Mouse (Mus musculus) megakaryocyte progenitor cell, adult 5-6 weeks (primary cell): ENCODE data around the gene Ran. TPM values are rescaled to one million over a fixed set of nuclear protein-coding genes. Genes with fewer than 3 reads are reported as not detected.

ENCODE experiments used
- ATAC-seq: replicated peaks from 2 replicates; pipeline ENCODE4 v1.8.0; 2016; ENCODE audit warnings: mild to moderate bottlenecking, moderate TSS enrichment, inconsistent platforms; ENCODE audit not compliant: poor library complexity
- total RNA-seq, 2 experiments: library from RNA; stranded (forward) in 1 of 2; stranded (reverse) in 1 of 2; fragments of 157-497, 149-512 nt in 1 of 2; fragments of 200-1000 nt in 1 of 2; gene quantifications; 2 replicates each; pipeline versions ENCODE4 v1.2.3 to v1.2.4; 2015 to 2017

The Ran gene
- total RNA-seq, 2 experiments from 2014 or later, result 525 to 587 TPM

DNA sequence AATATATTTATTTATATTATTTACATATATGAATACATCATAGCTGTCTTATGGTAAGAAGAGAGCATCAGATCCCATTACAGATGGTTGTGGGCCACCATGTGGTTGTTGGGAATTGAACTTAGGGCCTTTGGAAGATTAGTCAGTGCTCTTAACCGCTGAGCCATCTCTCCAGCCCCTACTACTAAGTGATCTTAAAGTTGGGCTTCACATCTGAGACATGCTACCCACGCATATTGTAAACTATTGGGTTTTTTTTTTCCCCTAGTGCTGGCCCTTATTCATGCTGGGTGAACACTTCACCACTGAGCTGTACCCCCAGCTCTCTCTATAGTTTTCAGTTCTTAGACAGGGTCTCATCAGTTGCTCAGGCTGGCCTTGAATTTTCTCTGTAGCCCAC is 8.9 kb upstream of the Ran start:
- ATAC-seq, result no peak

DNA sequence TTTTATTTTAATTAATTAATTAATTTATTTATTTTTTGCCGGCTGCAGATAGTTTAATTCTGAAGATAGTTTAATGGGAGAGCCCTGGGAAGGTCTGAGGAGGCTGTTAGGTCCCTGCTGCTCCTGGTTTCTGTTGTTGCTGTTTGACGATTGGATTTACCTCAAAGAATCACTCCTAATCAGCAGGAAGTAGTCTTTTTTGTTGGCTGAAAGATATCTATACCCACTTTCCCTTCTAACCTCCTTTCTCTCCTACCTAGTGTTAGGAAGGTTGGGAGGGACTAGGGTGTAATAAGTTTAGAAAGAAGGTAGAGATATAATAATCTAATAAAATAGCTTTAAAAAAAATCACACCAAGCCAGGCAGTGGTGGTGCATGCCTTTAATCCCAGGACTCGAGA is 4.8 kb upstream of the Ran start:
- ATAC-seq, result no peak

DNA sequence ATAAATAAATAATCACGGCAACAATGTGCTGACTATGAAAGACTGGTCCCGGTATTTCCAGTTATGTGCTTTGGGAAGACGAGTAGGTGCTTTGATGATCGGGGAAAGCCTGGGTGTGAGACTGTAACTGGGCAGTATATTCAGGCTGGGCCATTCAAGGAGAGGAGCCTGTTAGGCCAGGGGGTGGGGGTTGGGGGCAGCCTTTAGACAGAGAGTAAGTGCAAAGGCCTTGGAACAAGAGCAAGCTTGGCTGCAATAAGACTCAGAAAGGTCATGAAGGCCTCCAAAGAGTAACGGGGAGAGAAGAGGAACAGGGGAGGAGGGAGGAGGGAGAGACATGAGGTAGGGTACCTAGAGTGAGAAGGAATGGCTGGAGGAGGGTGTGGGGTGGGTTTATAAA is 4.3 kb upstream of the Ran start:
- ATAC-seq, result no peak

DNA sequence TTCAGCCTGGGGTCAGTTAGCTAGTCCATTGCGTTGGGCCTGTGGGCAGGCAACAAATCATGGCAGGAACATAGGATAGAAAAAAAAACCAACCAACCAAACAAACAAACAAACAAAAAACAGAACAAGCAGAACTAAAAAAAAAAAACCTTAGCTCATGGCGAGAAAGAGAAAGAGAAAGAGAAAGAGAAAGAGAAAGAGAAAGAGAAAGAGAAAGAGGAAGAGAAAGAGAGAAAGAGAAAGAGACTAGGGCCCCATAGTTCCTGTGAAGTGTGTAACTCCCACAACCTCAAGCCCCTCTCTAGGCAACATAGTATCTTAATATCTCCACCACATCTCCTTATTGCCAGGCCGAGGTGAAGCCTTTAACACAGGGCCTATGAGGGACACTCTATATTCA is 3.5 kb upstream of the Ran start:
- ATAC-seq, result no peak

DNA sequence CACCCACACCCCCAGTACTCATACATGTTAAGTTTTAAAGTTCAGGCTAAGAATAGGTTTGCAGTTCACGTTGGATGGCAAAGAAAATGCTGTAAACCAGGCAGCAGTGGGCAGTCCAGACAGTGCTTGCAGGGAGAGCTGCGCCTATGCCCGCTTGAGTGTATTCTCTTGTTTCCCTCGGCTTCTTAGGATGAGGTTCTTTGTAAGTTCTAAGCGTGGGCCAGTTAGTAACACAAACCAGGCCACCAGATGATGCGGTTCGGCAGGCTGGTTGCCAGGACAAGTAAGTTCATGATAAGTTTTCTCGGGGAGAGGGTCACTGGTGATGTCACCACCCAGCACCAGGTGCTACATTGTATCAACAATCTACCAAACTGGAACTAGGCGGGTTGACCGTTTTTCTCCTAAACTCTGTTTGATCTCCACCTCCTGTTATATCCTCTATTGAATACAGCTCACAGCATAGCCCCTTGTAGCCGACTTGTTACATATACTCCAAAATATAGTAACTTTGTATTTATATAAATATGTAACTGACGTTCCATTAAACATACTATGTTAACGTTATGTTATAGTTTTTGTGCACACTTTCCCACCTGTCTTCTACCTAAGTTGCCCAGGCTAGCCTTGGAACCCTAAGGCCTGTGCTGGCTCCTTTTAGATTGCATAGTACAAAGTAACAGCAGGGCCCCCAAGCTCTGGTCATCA is 933 bp upstream of the Ran start:
- peak; percentile 7 for ATAC-seq

DNA sequence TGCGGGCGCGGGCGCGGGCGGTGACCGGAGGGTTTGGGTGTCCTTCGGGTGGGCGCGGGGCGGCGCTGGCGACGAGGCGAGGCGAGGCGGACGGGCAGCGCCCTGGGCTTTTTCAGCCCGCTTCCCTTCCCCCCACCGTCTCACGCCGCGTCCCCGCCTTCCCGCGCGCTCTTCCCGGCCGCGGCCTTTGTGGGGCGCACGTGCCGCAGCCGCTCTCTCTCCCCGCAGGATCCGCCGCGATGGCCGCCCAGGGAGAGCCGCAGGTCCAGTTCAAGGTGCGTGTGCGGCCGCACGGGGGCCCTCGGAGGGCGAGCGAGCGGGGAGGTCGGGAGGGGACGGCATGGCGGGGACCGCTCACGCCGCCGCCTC is 415 bp downstream of the Ran start:
- peak; percentile 40 for ATAC-seq

DNA sequence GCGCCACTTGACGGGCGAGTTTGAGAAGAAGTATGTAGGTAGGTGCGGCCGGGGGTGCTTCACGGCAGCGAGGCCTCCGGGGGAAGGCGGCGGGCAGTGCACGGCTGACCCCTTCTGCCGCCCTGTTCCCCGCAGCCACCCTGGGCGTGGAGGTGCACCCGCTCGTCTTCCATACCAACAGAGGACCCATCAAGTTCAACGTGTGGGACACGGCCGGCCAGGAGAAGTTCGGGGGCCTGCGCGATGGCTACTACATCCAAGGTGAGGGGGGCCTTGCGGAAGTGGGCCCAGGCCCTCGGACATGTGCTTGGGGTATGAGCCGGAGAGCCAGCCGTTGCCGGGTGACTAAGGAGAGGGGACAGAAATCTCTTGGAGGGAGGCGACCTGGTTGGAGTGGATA is 862 bp downstream of the Ran start:
- ATAC-seq, result peak; percentile 6; the same call in 1 of the 2 replicates

DNA sequence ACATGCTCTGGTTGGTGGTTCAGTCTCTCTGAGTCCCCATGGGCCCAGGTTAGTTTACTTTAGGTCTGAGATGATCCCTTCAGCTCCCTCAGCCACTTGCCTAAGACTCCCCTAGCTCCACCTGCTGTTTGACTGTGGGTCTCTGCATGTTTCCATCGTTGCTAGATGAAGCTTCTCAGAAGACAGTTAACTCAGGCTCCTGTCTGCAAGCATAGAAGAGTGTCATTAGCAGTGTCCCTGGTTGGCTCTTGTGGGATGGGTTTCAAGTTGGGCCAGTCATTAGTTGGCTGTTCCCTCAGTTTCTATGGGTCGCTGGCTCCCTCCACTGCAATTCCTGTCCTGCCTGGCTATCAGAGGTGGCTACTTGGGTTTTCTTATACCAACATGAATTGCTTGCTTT is 5.2 kb downstream of the Ran start:
- ATAC-seq, result peak; percentile 42

DNA sequence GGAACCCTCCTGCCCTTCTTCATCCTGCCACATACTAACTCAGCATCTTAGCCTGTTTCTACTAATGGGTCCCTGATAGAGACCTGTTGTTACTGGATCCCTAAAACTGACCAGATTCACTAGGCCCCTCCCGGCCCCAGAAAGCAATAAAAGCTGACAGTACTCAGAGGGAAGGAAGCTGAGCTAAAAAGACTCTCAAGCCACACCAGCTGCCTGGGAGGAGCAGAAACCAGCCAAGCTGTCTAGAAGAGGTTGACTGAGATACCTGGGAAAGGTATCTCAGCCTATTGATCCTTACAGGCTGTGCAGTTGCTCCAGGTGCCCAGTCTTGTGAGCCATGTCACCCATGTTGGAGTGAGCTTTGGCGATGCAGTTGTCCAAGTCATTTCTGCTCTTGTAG is 5.9 kb downstream of the Ran start:
- 0 out of 2 replicates have a peak, but pooled peaks have one; percentile 3 for ATAC-seq

DNA sequence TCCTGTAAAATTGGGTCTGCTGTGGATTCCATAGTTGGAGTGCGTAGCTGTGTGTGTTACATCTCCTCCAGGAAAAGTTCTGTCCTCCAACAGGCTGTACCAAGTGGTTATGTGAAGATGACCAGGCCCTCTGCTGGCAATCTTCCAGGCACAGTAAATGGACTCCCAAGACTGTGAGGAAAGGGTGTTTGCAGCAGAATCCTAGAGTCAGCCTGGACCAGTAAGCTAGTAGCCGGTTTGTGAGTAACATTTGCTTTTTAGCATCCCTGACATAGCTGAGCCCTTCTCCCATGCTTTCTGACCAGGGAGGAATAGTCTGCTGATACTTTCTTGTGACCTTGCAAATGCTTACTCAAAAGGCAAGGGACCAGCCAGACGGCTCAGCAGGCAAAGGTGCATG is 6.3 kb downstream of the Ran start:
- ATAC-seq, result no peak

DNA sequence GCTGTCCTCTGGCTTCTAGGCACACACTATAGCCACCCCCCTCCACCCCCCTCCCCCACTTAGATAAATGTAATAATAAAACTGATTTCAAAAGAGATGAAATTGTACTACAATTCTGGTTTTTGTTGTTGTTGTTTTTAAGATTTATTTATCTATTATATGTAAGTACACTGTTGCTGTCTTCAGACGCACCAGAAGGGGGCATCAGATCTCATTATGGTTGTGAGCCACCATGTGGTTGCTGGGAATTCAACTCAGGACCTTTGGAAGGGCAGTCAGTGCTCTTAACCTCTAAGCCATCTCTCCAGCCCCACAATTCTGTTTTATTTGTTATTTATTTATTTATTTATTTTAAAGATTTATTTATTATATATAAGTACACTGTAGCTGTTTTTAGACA is 6.8 kb downstream of the Ran start:
- no peak for ATAC-seq

DNA sequence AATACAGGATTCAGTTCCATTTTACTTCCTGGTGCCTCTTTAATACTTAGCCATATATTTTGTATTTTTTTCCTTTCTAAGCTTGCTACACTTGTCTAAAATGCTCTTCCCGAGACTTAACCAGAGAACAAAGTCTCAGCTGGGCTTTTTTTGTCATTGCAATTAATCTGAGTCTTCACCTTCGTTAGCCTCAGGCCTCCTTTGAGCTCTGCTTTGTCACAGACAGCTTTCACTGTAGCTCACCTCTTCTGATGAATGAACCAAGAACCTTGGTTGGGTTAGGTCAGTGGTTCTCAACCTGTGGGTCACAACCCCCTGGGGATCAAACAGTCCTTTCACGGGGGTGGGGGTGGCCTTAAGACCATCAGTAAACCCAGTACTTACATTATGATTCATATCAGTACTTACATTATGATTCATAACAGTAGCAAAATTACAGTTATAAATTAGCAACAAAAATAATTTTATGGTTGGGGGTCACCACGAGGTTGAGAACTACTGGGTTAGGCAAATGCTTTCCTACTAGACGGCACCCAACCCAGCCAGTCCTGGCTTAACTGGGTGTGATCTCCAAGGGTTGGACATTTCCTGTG is 9.4 kb downstream of the Ran start:
- ATAC-seq, result no peak

DNA sequence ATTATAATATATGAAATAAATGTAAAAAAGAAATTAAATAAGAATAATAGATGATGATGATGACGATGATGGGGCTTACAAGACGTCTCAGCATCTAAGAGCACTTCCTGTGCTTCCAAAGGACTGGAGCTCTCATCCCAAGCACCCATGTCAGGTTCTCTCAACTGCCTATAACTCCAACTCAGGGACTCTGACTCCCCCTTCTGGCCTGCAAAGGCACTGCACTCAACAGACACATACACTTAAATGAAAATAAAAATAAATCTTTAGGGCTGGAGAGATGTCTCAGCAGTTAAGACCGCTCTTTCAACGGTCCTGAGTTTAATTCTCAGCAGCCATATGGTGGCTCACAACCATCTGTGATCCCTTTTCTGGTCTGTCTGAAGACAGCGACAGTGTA is 16.8 kb downstream of the Ran start:
- ATAC-seq, result no peak

DNA sequence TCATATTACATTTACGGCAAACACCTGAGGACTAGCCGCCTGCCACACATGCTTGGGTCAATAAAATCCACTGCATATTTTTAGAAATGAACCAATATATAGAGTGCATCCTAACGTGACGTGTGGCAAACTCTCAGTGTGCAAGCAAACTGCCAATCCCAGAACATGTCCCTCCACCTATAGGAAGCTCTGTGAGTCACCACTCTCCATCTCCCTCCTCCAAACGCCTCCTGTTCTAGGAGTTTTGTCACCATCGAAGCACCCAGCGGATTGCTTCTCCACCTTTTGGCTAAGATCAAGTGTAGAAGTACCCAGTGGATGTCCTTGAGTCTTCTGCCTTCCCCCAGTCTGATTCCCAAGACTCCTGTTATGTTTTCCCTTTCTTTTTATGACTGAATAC is 17.9 kb downstream of the Ran start:
- ATAC-seq, result no peak

DNA sequence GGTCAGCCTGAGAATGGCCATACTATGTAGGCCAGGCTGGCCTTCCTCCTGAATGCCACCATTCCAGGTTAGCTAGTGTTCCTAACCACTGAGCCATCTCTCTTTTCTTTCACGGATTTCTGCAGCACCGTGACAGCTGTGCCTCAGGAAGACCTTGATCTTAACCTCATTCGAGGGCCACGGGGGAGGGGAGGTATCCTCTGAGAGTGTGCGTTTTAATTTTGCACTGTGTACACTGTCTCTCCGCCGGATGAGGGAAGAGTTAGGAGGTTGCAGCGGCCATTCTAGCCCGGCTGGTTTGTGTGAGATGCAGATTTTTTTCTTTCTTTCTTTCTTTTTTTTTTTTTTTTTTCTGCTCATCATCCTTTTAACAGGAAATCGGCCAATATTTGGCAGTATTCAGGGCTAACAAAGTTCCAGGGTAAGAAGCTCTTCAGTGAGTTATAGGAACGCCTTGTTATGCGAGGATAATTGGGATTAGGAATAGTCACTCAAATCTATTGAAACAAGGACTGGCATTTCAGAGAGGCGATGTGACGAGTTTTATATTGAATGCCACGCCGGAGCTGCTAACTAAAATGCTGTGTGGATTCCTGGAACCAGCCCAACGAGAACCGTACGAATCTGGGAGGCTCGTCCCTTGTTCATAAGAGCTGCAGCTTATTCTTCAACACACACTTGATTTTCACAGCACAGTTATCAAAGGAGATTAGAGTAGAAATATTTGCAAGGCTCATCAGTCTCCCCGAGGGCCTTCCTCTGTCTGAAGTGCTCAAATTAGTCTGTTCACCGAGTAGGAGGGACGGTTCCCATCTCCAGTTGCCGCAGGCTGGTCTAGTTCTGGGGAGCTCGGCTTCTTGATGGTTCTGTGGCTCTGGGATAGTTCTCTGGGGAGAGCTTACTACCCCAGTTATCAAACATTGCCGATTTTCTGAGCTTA is 26.0 kb downstream of the Ran start:
- no peak for ATAC-seq

DNA sequence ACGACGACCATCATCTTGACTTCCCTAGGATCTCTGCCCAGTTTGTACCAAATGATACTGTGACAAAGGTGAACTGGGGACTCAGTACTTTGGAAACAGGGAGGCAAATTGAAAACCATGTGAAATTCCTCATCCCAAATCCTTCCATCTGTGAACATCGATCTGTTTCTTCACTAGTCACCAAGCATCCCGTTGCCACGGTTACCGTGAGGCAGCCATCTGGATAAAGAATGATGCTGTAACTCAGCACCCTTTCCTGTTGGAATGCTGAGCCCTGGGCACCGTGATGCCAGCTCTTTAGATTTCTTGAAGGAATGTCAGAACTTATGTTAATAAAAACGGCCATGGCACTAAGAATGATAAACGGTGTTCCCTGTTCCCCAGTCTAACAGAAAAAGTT is 29.5 kb downstream of the Ran start:
- no peak for ATAC-seq

DNA sequence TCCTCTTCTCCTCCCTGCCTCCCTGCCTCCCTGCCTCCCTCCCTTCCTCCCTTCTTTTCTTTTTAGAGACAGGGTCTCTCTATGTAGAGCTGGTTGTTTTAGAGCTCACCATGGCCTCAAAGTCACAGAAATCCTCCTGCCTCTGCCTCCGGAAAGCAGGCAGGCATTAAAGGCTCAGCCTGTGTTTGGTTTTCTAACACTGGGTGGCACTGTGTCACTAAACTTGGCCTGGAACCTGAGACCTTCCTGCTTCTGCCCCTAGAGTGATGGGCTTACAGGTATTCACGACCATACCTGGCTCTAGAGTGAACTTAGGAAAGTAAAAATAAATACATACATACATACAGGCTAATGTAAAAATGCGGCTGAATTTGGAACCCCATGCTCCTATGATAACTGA is 32.0 kb downstream of the Ran start:
- no peak for ATAC-seq

DNA sequence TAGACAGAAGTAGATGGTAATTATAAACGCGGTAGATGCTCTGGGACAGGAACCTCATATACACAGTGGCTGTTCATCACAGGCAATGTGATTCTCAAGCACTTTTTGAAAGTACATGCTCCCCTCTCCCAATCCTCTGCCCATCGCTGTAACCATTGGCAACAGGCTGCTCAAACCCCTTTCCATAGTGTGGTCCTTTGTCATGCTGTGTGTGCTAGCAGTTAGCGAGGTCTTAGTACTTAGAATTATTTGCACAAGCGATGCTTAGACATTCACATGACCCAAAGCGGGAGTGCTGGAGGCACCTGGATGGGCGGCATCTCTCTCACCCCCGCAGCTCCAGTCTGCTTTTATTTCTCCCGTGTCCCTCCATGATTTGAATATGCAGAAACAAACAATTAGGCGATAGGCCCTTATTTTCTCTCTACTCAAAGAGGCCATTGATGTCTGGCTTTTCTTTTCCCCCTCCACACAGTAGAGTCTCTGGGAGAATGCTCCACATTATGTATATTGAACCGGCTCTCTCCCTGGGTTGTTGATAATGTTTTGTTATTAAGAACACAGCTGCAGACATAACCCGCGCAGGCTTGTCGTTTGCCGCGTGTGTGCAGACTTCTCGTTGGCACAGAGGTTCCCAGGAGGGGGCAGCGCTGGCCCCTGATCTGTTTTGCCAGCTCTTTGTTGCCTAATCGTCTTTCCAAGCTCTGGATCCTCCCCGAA is 32.9 kb downstream of the Ran start:
- ATAC-seq, result no peak

DNA sequence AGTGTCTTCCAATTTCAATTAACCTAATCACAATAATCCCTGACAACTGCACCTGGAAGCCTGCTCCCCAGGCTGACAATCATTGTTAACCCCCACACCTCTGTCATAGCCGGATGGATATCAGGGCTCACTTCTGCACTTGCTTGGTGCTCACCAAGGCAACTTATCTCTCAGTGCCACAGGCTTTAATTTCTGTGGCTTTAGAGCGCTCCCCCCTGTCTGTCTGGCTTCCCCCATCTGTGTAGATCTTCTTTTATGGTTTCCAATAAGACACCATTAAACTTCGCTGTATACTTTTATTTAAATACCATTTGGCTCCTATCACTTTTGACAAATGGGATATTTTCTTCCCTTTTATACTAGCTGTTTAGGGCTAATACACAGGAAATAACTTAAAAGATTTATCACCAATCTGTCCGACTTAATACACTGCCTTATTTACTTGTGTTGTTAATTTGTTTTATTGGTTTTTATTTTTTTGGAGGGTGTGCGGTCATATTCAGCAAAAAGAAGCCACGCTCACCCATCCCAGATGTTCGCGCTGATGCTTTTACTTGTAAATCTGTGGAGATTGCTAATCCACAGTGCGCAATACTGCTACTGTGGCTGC is 34.9 kb downstream of the Ran start:
- peak; percentile 36; the same call in 1 of the 2 replicates for ATAC-seq

DNA sequence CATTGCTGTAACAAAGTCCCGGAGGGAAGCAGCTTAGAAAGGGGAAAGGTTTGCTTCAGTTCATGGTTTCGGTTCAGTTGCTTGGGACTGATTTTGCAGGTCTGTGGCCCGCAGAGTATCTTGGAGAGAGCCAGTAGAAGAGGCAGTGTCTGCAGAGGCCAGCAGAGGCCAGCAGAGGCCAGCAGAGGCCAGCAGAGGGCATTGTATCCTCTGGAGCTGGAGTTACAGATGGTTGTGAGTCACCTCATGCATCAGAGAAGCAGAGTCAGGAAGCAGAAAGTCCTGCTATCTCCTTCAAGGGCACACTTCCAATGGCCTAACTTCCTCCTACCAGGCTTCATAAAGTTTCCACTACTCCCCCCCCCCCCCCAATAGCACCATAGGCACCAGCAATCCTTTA is 39.2 kb downstream of the Ran start:
- peak; percentile 43; the same call in 1 of the 2 replicates for ATAC-seq

DNA sequence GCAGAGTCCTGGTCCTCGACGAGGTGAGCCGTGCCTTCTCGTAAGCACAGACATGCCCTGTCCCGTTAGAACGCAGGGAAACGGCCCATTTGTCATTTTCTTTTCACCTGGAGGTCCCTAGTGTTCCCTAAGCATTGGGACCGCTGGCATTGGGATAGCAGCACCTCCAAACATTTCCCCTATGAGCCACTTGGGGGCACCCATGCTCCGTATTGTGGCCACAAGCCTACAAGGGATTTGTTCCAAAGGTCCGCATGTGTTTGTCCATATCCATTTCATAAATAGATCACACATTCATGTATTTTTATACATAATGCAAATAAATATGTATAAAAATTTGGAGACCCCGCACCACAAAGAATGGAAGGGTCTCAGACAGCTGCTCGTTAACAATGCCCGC is 41.7 kb downstream of the Ran start:
- ATAC-seq, result peak; percentile 64
